Mouse (Mus musculus): ENCODE data around the gene Nup50. TPM values are rescaled to one million over a fixed set of nuclear protein-coding genes. Genes with fewer than 3 reads are reported as not detected.

The Nup50 gene
- polyA plus RNA-seq, 1 experiment from 2014 or later = 42.9 TPM

DNA sequence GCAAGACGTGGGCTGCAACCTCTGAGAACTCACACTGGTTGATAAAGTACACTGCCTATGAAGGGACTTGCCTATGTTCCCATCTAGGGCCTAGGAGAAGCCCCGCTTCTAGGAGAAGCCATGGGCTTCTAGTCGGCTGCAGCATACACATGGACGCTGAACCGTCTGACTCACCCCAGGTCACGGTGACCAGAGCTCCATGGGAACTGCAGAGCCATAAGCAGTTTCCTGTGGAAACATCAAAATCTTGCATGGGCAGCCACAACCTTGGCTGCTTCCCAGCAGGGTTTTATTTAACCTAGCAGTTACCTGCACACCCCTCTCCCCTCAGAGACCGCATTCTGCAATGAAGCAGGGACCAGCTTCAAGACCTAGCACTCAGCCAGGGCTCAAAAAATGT lies 60.5 kb downstream of the Nup50 start:
- Histone ChIP-seq H3K27ac (no peak overlapping the region), H3K36me3 (no peaks in the 10 kb centered on the region), H3K9me3 (replicated peaks) (no peaks in the 10 kb centered on the region), H3K9ac (no peak overlapping the region), H3K4me2 (no peak overlapping the region), H3K27me3 (no peaks in the 10 kb centered on the region), H3K4me3 (replicated peaks) (no peak overlapping the region), H3K4me1 (peaks cover 23% of the 10 kb centered on the region)
- 77% methylated on average over 7 of the region's 7 CpGs for WGBS
- ATAC-seq (replicated peaks; ENCODE audit: low FRiP score) = no peak

DNA sequence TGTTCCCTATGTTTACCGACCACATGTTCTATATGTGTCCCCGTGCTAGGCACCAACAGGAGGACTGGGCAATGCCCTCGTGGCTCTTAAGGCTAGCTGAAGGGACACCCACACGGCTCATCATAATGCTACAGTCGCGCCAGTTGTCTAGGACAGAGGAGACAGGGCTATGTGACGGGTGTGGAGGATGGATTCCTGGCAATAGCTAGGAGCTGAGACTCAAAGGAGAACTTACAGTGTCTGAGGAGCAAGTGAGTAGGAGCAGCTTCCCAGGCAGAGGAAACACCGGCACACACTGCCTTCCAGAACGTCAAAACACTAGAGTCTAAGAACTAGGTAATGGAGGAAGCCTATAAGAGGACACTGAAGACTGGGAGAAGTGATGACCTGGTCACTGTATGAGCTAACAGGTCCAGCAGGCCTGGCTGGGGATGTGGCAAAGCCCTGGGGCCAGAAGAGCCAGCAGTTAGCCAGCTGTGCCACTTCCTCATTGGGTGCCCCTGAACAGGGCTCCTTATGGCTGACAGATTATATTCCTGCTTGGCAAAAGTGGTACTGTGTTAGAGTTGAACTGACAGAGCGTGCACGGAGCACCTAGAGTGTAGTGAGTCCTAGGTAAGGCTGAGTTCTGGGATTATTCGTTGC lies 62.4 kb downstream of the Nup50 start:
- Histone ChIP-seq H3K4me1 (peaks cover 27% of the 10 kb centered on the region), H3K9ac (no peak overlapping the region), H3K4me2 (no peak overlapping the region; the same call in 1 of the 2 replicates), H3K36me3 (no peaks in the 10 kb centered on the region), H3K27me3 (no peaks in the 10 kb centered on the region), H3K27ac (no peak overlapping the region), H3K4me3 (replicated peaks) (no peak overlapping the region), H3K9me3 (replicated peaks) (no peaks in the 10 kb centered on the region)
- no peak for ATAC-seq (replicated peaks; ENCODE audit: low FRiP score)
- 91% methylated on average over 12 of the region's 12 CpGs for WGBS

DNA sequence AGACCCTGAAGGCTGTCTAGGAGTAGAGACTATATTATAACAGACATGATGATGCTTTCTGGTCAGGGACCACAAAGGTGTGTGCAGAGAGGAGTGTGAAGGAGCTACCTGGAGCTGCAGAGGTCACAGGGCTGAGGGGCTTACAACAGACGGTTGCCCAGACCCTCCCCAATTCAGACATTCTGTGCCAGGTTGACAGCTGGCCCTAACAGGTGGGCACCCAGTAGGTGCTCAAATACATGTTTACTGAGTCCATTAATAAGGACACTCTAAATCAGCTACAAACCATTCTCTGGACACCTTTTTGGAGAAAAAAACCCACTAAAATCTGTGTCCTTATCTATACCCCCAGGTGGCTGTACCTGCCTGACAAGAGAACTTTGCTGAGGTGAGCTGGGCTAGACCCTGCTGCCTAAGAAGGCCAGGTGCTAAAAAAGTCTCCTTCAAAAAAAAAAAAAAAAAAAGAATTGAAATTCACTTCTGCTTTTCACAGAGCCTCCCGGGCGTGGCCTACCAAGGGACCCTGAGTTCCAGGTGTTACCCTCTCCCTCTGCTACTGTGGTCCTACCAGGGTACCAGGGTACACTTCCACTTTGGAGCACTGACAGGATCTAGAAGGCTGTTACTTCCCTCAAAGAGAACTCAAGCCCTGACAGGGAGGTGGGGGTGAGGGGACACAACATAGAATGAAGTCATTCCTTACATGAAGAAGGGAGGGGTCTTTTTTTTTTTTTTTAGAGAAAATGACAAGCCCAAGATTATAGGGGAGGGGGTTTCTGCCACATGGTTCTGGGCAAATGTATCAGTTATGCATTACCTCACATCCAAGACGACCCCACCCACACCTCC lies 63.2 kb downstream of the Nup50 start:
- WGBS = 70% methylated on average over 4 of the region's 4 CpGs
- no peaks in the 10 kb centered on the region for H3K36me3 ChIP-seq
- no peaks in the 10 kb centered on the region for H3K27me3 ChIP-seq
- H3K27ac ChIP-seq = no peak overlapping the region
- H3K4me1 ChIP-seq = peaks cover 27% of the 10 kb centered on the region
- H3K4me2 ChIP-seq = peak overlapping the region; percentile 91
- peak overlapping the region; percentile 88 for H3K9ac ChIP-seq
- no peaks in the 10 kb centered on the region for H3K9me3 ChIP-seq (replicated peaks)
- peak overlapping the region; percentile 85 for H3K4me3 ChIP-seq (replicated peaks)
- no peak for ATAC-seq (replicated peaks; ENCODE audit: low FRiP score)

DNA sequence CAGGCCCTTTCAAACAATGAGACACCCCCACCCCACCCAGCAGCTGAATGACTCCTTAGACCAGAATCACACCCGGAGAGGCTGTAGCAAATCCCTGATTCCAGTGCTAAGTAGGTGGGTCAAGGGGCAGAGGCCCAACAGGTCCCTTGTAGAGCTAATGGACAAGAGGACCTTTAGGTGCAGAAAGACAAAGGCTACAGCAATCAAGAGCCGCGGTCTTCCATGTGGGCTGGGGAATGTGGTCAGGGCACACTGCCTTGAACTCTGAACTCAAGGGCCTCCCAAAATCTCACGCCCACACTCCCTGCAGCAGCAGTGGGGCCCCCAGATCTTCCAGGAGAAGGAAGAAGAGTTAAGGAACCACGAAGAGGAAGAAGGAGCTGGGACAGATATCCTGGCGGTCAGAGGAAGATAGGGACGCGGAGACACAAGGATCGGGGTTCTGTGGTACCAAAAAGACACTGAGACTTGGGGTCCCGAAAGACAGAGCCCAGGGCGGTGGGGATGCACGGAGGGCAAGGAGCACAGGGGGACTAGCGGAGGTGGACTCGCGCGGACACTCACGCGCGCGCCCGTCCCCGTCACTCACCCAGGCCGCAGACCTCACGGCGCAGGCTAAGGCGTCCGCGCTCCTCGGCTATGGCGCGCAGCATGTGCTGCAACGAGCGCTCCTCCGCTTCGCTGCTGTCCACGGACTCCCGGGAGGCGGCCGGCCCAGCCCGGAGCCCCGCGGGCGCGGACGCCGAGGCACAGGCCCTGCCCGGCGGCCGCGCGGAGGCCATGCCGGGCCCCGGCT lies 64.0 kb downstream of the Nup50 start:
- H3K4me3 ChIP-seq (replicated peaks) = peak overlapping the region; percentile 85
- WGBS = under 1% methylated on average over 52 of the region's 53 CpGs
- H3K4me1 ChIP-seq = peaks cover 27% of the 10 kb centered on the region
- no peaks in the 10 kb centered on the region for H3K9me3 ChIP-seq (replicated peaks)
- H3K4me2 ChIP-seq = peak overlapping the region; percentile 91
- H3K9ac ChIP-seq = peak overlapping the region; percentile 88
- peak; percentile 68 for ATAC-seq (replicated peaks; ENCODE audit: low FRiP score)
- peak overlapping the region; percentile 70 for H3K27ac ChIP-seq
- no peaks in the 10 kb centered on the region for H3K36me3 ChIP-seq
- no peaks in the 10 kb centered on the region for H3K27me3 ChIP-seq

DNA sequence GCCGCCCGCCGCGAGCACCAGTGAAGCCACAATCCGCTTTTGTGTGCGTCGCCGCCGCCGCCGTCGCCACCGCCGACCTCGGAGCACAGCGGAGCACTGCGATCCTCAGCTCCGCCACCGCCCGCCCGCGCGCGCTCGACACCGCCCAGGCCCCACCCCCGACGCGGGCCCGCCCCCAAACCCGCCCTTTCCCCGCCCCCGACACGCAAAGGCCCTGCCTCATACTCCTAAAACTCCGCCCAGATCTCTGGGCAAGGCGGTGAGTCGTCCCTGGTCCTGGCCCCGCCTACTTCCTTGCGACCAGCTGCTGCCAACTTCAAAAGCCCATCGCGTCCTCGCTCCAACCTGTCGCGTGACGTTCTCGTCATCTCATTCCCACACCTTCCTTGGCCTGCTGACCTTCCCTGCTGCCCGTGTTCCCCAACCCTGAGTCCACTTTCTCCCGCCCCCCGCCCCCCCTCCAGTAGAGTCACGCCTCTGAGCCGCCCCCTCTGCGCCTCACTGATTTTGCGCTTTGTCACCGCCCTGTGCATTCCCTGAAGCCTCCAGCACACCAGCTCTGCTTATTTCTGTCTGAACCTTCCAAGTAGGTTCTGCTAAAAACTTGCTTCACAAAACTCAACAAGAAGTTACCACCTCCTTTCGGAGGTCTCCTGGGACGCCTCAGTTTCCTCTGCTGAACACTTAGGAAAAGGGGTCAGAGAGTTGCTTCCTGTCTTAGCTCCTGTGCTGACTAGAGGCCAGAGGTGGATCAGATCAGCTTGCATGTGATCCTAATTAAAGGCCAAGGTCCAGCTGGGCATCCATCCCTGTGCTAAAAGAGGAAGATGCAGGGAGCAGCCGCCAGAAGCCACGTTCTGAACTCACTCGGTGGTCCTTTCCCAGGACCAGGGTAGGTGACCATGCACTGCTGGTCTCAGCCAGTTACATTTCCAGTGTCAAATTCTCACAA lies 64.9 kb downstream of the Nup50 start, which contains the start of gene 5031439G07Rik:
Gene 5031439G07Rik (minus strand): TSS at position 678 of the 952 bp plus-strand sequence.
- peak; percentile 93 for ATAC-seq (replicated peaks; ENCODE audit: low FRiP score)
- H3K4me3 ChIP-seq (replicated peaks) = peak within 1 kb of the TSS; percentile 85
- H3K9ac ChIP-seq = peak within 1 kb of the TSS; percentile 88
- no peaks in the 10 kb centered on the region for H3K36me3 ChIP-seq
- H3K27me3 ChIP-seq = no peaks in the 10 kb centered on the region
- peak within 1 kb of the TSS; percentile 91 for H3K4me2 ChIP-seq
- 1% methylated on average over 47 of the region's 59 CpGs for WGBS
- H3K4me1 ChIP-seq = peaks cover 27% of the 10 kb centered on the region
- H3K27ac ChIP-seq = peak within 1 kb of the TSS; percentile 70
- H3K9me3 ChIP-seq (replicated peaks) = no peaks in the 10 kb centered on the region

DNA sequence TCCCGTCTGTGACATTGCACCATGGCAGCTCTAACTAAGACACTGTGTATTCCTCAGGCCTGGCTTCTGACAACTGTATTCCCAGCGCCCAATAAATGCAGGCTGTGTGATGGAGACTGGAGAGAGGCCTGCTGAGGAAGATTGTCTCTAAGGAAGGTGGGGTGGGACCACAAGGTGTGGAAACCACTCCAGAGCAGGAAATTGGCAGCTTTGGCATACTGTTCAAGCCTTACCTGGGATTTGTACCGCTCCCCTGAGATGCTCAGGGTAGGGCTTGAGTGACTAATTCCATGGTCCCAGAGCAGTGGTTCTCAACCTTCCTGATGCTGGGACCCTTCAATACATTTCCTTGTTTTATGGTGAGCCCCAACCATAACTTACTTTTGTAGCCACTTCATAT lies 65.9 kb downstream of the Nup50 start:
- Histone ChIP-seq H3K4me1 (peaks cover 24% of the 10 kb centered on the region), H3K4me2 (no peak overlapping the region; the same call in 1 of the 2 replicates), H3K27ac (no peak overlapping the region), H3K9ac (no peak overlapping the region), H3K27me3 (no peaks in the 10 kb centered on the region), H3K4me3 (replicated peaks) (no peak overlapping the region), H3K9me3 (replicated peaks) (no peaks in the 10 kb centered on the region), H3K36me3 (no peaks in the 10 kb centered on the region)
- no peak for ATAC-seq (replicated peaks; ENCODE audit: low FRiP score)
- 72% methylated on average over 3 of the region's 3 CpGs for WGBS

DNA sequence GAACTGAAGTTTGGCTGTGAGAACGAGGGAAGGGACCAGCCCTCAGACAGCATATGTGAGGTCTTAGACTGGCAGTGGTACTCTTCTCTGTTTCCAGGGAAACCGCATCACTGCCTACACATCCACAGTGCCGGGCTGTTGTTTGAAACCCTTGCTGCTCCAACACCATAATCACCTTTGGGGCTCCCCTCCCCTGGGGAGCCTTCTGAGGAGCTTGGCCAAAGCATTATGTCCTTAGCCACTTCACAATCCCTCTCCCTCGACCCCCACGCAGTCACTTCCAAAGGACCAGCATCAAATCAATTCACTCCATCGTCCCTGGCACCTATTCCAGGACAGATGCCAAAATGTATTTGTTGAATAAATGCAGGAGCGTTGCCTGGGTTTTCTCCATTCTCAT lies 66.6 kb downstream of the Nup50 start:
- H3K36me3 ChIP-seq = no peaks in the 10 kb centered on the region
- H3K4me1 ChIP-seq = peaks cover 27% of the 10 kb centered on the region
- WGBS = 73% methylated on average over 7 of the region's 7 CpGs
- H3K9me3 ChIP-seq (replicated peaks) = no peaks in the 10 kb centered on the region
- no peak overlapping the region for H3K4me3 ChIP-seq (replicated peaks)
- no peak overlapping the region for H3K27ac ChIP-seq
- no peak for ATAC-seq (replicated peaks; ENCODE audit: low FRiP score)
- H3K9ac ChIP-seq = no peak overlapping the region
- H3K4me2 ChIP-seq = no peak overlapping the region
- H3K27me3 ChIP-seq = no peaks in the 10 kb centered on the region

Small RNA genes lying within 50 kb of the gene (microRNA-seq; reads per million reads assigned to microRNA genes)
- gene Mir1249 = 9.6 reads per million, percentile 28 among the genes with 10 or more reads in this experiment

Other genes with a start within 250 kb of the Nup50 start
- gene Arhgap8, start 203.4 kb upstream of the Nup50 start, polyA plus RNA-seq (2015; fragmentation: Nextera tagmentation; extraction: Ambion mirVana) = 7.9 and 10.3 TPM in 2 replicates
- 0.23 and 0.49 TPM in 2 replicates for gene Phf21b, start 67.4 kb upstream of the Nup50 start, polyA plus RNA-seq (2015; fragmentation: Nextera tagmentation; extraction: Ambion mirVana)
- 0.90 and 1.0 TPM in 2 replicates for gene Gm29666, start 3.4 kb upstream of the Nup50 start, polyA plus RNA-seq (2015; fragmentation: Nextera tagmentation; extraction: Ambion mirVana)
- 5.7 and 7.1 TPM in 2 replicates for gene 5031439G07Rik, start 65.1 kb downstream of the Nup50 start, polyA plus RNA-seq (2015; fragmentation: Nextera tagmentation; extraction: Ambion mirVana)
- gene Upk3a, start 93.7 kb downstream of the Nup50 start, polyA plus RNA-seq (2015; fragmentation: Nextera tagmentation; extraction: Ambion mirVana) = 25.0 and 27.2 TPM in 2 replicates
- 20.9 and 23.0 TPM in 2 replicates for gene Fam118a, start 105.5 kb downstream of the Nup50 start, polyA plus RNA-seq (2015; fragmentation: Nextera tagmentation; extraction: Ambion mirVana)
- 0.21 and 0.22 TPM in 2 replicates for gene Smc1b, start 208.6 kb downstream of the Nup50 start, polyA plus RNA-seq (2015; fragmentation: Nextera tagmentation; extraction: Ambion mirVana)
- gene Ribc2, start 208.7 kb downstream of the Nup50 start, polyA plus RNA-seq (2015; fragmentation: Nextera tagmentation; extraction: Ambion mirVana) = 0.53 TPM in 2 replicates

All from kidney, embryonic 15.5 days (tissue).